Mouse (Mus musculus): ENCODE results near the gene Cdca4. TPM values are rescaled to one million over a fixed set of nuclear protein-coding genes. Genes with fewer than 3 reads are reported as not detected.

Cdca4 gene
- polyA plus RNA-seq (2016; fragmentation: Nextera tagmentation; extraction: Ambion mirVana), result 66.5 and 98.2 TPM in 2 replicates

DNA sequence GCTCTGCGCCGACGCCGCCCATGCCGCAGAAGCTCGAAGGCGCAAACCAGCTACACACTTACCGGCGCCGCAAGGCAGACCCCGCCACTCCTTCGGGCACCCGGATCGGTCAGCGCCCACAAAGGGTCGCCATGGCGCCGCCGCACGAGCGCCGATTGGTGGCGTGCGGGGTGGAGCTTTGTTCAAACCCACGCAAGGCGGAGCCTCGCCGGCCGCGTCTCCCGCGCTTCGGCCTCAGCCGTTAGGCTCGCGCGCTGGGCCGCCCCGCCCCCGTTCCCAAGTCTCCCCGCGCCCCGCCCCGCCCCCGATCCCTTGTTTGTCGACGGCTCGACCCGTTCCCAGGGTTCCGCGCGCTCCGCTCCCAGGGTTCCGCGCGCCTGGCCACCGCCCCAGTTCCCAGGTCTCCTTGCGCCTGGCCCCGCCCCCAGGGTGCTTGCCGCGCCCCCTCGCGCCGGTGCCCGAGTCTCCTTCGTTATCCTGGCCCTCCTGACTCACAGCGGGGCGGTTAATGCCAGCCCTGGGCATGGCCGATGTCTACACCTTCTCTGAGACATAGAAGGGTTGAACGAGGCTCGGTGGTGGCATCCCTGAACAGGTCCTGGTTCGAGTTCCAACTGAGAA is at the start of gene Cdca4:
TSS of gene Cdca4 (minus strand) at position 180 of the 621 bp plus-strand sequence.
- peak within 1 kb of the TSS; percentile 98 for H3K27ac ChIP-seq
- H3K27me3 ChIP-seq (ENCODE audit: insufficient read depth, poor library complexity, severe bottlenecking), result no peaks in the 10 kb centered on the region
- under 1% methylated on average over 72 of the region's 72 CpGs for WGBS
- H3K36me3 ChIP-seq, result peaks cover 51% of the 10 kb centered on the region
- peak; percentile 99 for DNase-seq (ENCODE audit: low spot score)
- no peaks in the 10 kb centered on the region for H3K9me3 ChIP-seq
- H3K4me3 ChIP-seq, result peak within 1 kb of the TSS; percentile 94
- peaks cover 42% of the 10 kb centered on the region for H3K4me1 ChIP-seq

DNA sequence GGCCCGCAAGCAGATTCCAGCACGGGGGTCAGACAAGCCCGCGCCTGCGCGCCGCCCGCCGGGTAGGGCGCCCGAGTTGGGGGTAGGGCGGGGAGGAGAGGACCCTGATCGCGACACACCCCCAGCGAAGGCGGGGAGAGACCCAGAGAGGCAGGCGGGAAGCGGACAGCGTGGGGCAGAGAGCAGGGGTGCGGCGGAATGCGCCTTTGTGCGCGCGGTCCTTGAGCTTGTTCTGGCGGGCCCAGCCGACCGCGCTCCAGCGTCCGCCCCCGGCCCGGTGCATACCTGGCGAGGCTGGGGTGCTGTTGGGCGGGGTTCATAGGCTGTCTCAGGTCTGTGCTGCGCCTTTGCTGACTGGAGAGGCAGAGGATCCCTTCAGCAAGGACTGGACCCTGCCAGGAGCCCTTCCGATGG is 48.4 kb upstream of the Cdca4 start:
- H3K36me3 ChIP-seq, result no peaks in the 10 kb centered on the region
- H3K27me3 ChIP-seq (ENCODE audit: insufficient read depth, poor library complexity, severe bottlenecking), result peaks cover 90% of the 10 kb centered on the region
- H3K4me1 ChIP-seq, result peaks cover 31% of the 10 kb centered on the region
- H3K4me3 ChIP-seq, result peak overlapping the region; percentile 62
- under 1% methylated on average over 37 of the region's 37 CpGs for WGBS
- no peaks in the 10 kb centered on the region for H3K9me3 ChIP-seq
- DNase-seq (ENCODE audit: low spot score), result no peak
- H3K27ac ChIP-seq, result peak overlapping the region; percentile 67

DNA sequence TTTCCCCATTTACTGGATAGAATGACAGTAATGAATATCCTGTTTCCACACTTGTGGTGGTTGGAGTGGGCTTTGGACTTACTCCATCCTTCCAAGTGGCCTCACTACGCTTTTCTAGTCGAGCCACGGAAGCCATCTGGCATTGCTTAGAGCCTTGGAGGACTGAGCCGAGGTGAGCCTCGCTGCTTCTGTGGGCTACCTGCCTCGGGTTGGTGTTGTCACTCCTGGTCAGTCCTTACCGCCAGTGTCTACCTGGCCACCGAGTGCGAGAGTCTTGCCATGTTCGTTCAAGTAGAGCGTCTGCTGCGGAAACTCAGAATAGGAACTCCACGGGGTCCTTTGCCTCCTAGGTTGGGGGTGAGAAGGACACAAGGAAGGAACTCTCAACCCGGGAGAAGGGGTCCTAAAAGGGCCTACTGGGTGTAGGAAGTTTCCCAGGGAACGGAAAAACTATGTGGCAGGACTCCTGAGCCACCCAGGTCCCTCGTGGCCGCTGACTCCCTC is 47.9 kb upstream of the Cdca4 start:
- no peaks in the 10 kb centered on the region for H3K9me3 ChIP-seq
- WGBS, result 6% methylated on average over 17 of the region's 17 CpGs
- H3K27me3 ChIP-seq (ENCODE audit: insufficient read depth, poor library complexity, severe bottlenecking), result peaks cover 95% of the 10 kb centered on the region
- peak overlapping the region; percentile 67 for H3K27ac ChIP-seq
- H3K36me3 ChIP-seq, result no peaks in the 10 kb centered on the region
- H3K4me3 ChIP-seq, result peak overlapping the region; percentile 62
- peaks cover 31% of the 10 kb centered on the region for H3K4me1 ChIP-seq
- DNase-seq (ENCODE audit: low spot score), result no peak

DNA sequence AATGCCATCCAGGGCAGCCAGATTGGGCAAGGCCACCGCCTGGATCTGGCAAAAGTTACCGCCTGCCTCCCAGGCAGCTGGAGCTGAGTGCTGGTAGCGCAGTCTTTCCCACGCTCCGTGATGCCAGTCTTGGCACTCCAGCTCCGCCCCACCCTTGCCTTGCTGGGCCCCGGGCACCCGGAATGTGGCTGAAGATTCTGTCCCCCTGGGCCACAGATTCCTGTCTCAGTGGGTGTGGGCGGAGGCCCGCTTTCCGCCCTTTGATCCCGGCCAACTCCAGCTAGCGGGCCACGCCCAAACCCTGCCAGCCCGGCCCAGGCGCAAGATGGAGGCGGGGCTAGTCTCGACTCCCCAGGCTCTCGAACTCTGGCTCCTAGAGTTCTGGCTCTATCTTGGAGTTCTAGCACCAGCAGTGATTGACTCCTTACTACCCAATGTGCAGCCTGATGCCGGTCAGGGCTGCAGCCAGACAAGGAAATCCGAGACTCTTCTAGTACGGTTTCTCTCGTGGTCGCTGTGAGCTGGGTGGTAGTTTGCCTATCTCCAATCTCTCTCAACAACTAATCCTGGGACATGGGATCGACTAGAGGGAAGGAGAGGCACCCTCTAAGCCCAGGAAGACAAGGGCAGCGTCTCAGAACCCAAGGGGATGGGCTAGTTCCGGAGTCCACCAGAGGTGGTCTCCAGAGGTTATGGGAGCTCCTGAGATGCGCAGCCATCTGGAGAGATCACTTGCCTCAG is 47.3 kb upstream of the Cdca4 start:
- Histone ChIP-seq H3K36me3 (no peaks in the 10 kb centered on the region), H3K4me1 (peaks cover 31% of the 10 kb centered on the region), H3K27ac (0 out of 2 replicates have a peak overlapping the region, but pooled peaks have one; percentile 3), H3K4me3 (peak overlapping the region; percentile 62), H3K9me3 (no peaks in the 10 kb centered on the region), H3K27me3 (ENCODE audit: insufficient read depth, poor library complexity, severe bottlenecking) (peaks cover 100% of the 10 kb centered on the region)
- WGBS, result 3% methylated on average over 28 of the region's 28 CpGs
- no peak for DNase-seq (ENCODE audit: low spot score)

- DNase-seq (ENCODE audit: low spot score), result peak; percentile 93
- Histone ChIP-seq H3K36me3 (no peaks in the 10 kb centered on the region), H3K4me1 (peaks cover 38% of the 10 kb centered on the region), H3K27me3 (ENCODE audit: insufficient read depth, poor library complexity, severe bottlenecking) (peaks cover 100% of the 10 kb centered on the region), H3K4me3 (0 out of 2 replicates have a peak overlapping the region, but pooled peaks have one; percentile 62), H3K9me3 (no peaks in the 10 kb centered on the region), H3K27ac (no peak overlapping the region)
- WGBS, result 23% methylated on average over 16 of the region's 16 CpGs
Measured at GRCm38 (mm10) chr12:112875225-112876013, 46.2 kb upstream of the Cdca4 start.

DNA sequence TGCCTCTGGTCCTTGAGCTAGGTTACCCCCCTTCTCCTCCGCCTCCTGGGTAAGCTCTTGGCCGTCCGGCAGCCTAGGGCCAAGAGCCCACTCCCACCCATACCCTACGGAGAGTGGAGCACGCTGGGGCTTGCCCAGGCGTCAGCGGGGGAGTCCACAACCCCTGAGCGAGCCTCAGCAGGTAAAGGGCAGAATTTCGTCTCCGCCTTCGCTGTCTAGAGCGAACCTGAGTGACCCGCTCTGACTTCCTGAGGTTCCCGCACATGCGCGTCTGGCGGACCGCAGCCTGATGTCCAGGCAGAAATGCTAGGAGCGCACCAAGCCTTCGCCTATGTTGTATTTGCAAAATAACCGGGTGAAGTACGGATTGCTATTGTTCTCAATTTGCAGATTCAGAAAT is 45.0 kb upstream of the Cdca4 start:
- no peak for DNase-seq (ENCODE audit: low spot score)
- Histone ChIP-seq H3K27me3 (ENCODE audit: insufficient read depth, poor library complexity, severe bottlenecking) (peaks cover 93% of the 10 kb centered on the region), H3K4me3 (peak overlapping the region; percentile 49)

GRCm38 (mm10) chr12:112873452-112874190 is 44.4 kb upstream of the Cdca4 start:
- Histone ChIP-seq H3K36me3 (no peaks in the 10 kb centered on the region), H3K4me3 (peak overlapping the region; percentile 49), H3K9me3 (no peaks in the 10 kb centered on the region), H3K4me1 (peaks cover 51% of the 10 kb centered on the region), H3K27me3 (ENCODE audit: insufficient read depth, poor library complexity, severe bottlenecking) (peaks cover 93% of the 10 kb centered on the region), H3K27ac (peak overlapping the region; percentile 48; the same call in 1 of the 2 replicates)
- DNase-seq (ENCODE audit: low spot score), result no peak
- WGBS, result 20% methylated on average over 18 of the region's 18 CpGs

More for the DNA sequence above, 45.0 kb upstream of the Cdca4 start:
- H3K36me3 ChIP-seq, result no peaks in the 10 kb centered on the region
- H3K4me1 ChIP-seq, result peaks cover 49% of the 10 kb centered on the region
- H3K27ac ChIP-seq, result peak overlapping the region; percentile 48; the same call in 1 of the 2 replicates
- H3K9me3 ChIP-seq, result no peaks in the 10 kb centered on the region
- 15% methylated on average over 22 of the region's 22 CpGs for WGBS

DNA sequence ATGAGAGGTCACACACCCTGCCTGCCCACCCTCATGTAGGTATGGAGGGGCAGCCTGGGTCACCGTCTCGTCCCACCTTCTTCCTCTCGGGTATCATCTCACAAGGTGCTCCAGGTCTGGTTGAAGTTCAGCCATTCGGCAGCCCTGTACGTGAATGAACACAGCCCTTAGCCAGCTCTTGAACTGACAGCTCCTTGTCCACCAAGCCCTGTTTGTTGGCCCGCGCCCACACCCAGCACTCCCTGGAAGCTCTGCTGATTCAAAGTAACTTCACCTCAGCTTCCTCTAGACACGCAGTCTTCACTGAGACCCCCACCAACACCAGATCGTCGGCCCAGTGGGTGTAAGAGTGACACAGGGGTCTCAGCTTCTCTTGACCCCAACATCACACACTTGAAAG is 43.8 kb upstream of the Cdca4 start:
- no peak overlapping the region for H3K4me3 ChIP-seq
- peaks cover 93% of the 10 kb centered on the region for H3K27me3 ChIP-seq (ENCODE audit: insufficient read depth, poor library complexity, severe bottlenecking)
- H3K36me3 ChIP-seq, result no peaks in the 10 kb centered on the region
- H3K27ac ChIP-seq, result no peak overlapping the region
- DNase-seq (ENCODE audit: low spot score), result no peak
- H3K9me3 ChIP-seq, result no peaks in the 10 kb centered on the region
- H3K4me1 ChIP-seq, result peaks cover 51% of the 10 kb centered on the region
- 80% methylated on average over 10 of the region's 10 CpGs for WGBS

DNA sequence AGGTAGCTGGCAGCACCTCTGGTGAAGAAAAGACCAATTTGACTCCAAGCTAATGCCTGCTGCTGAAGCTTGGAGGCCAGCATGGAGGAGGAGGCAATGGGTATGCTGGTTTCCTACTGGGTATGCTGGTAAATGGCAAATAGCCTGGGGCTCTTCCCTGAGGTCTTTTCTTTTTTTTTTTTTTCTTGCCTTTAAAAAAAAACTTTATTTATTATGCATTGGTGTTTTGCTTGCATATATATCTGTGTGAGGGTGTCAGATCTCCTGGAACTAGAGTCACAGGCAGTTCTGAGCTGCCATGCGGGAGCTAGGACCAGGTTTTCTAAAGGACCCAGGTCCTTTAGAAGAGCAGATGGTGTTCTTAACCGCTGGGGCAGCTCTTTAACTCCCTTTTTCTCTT is 42.0 kb upstream of the Cdca4 start:
- Histone ChIP-seq H3K27ac (no peak overlapping the region), H3K4me1 (peaks cover 34% of the 10 kb centered on the region), H3K27me3 (ENCODE audit: insufficient read depth, poor library complexity, severe bottlenecking) (peaks cover 81% of the 10 kb centered on the region), H3K36me3 (no peaks in the 10 kb centered on the region), H3K4me3 (no peak overlapping the region), H3K9me3 (no peaks in the 10 kb centered on the region)
- no peak for DNase-seq (ENCODE audit: low spot score)
- 79% methylated on average over 2 of the region's 2 CpGs for WGBS

- 41% methylated on average over 13 of the region's 13 CpGs for WGBS
- Histone ChIP-seq H3K27ac (0 out of 2 replicates have a peak overlapping the region, but pooled peaks have one; percentile 44), H3K36me3 (no peaks in the 10 kb centered on the region), H3K9me3 (no peaks in the 10 kb centered on the region), H3K4me3 (no peak overlapping the region), H3K27me3 (ENCODE audit: insufficient read depth, poor library complexity, severe bottlenecking) (peaks cover 76% of the 10 kb centered on the region), H3K4me1 (peaks cover 29% of the 10 kb centered on the region)
- DNase-seq (ENCODE audit: low spot score), result no peak
Measured at GRCm38 (mm10) chr12:112870775-112871174, 41.6 kb upstream of the Cdca4 start.

GRCm38 (mm10) chr12:112869783-112870204 is 40.6 kb upstream of the Cdca4 start:
- no peak for DNase-seq (ENCODE audit: low spot score)
- H3K27ac ChIP-seq, result peak overlapping the region; percentile 25; the same call in 1 of the 2 replicates
- H3K9me3 ChIP-seq, result no peaks in the 10 kb centered on the region
- H3K4me1 ChIP-seq, result peaks cover 27% of the 10 kb centered on the region
- H3K27me3 ChIP-seq (ENCODE audit: insufficient read depth, poor library complexity, severe bottlenecking), result peaks cover 66% of the 10 kb centered on the region
- 0 out of 2 replicates have a peak overlapping the region, but pooled peaks have one; percentile 23 for H3K4me3 ChIP-seq
- no peaks in the 10 kb centered on the region for H3K36me3 ChIP-seq
- 6% methylated on average over 16 of the region's 16 CpGs for WGBS
